In the genomic region with DNA sequence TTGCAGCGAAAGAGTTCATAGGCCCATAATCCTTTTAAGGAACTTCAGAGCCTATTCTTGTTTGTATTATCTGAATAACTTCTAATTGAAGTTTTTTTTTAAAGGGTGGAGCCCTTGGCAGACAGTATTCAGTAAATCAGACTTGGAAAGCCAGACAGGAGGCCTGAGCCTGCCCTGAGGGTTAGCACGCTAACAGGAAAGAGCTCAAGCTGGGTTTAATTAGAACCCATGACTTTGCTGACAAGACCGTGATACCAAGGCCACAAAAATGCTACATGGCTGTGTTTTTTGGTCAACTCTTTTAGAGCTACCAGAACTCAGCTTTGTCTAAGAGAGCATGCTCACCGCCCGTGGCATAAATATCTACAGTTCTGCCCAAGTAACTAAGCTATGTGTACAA, we compare ENCODE assay signal across 18 mouse cellular contexts.
DNase-seq lines count a peak whose midpoint lies in the region; ATAC-seq and TF ChIP-seq lines count a peak whose summit lies in the region.
"Had no signal": no experiment of that assay in that cellular context is flagged by ENCODE, and none has a peak within 500 bp of the region (broad histone marks: within the 10 kb centered on the region; RNA-seq: fewer than 3 reads in every experiment).

No protein-coding gene starts in this region.

- no peak for DNase-seq in heart, postnatal 36 days
- DNase-seq in liver, adult 2 months (ENCODE audit: extremely low read depth, low read depth, low spot score) = no peak
- no peak for DNase-seq in liver, postnatal 0 days
- DNase-seq in embryo, embryonic 10.5 days (ENCODE audit: low spot score) = peak; percentile 55
- peak; percentile 61 for DNase-seq in forelimb bud, embryonic 11.5 days (ENCODE audit: low read depth, low spot score)
- no peak for DNase-seq in c-Kit-positive CD71-positive TER-119-positive erythroid progenitor cells, embryonic 14.5 days (ENCODE audit: low spot score)
- DNase-seq: adrenal gland, postnatal 36 days; kidney, adult 8-10 months; lung, postnatal 4 days; right cerebral cortex, postnatal 25 days; thymus, postnatal 14 days had no signal

- TF ChIP-seq POLR2A in liver, adult 2 months (IDR thresholded peaks at IDR 0.05; ENCODE audit: extremely low read depth, insufficient read depth, low read length) = no peak

- H3K27ac ChIP-seq in heart, embryonic 11.5 days (ENCODE audit: low read depth, low read length) = 0 out of 2 replicates have a peak overlapping the region, but pooled peaks have one; percentile 35
- H3K27ac ChIP-seq in liver, adult 2 months (replicated peaks; ENCODE audit: insufficient read depth, low read depth, low read length) = peak overlapping the region; percentile 33; the same call in 1 of the 2 replicates
- H3K27ac ChIP-seq in liver, postnatal 0 days (ENCODE audit: low read depth) = no peak overlapping the region; the same call in 1 of the 2 replicates
- H3K27ac ChIP-seq: forebrain, embryonic 15.5 days; midbrain, embryonic 13.5 days had no signal

- intact Hi-C loops in heart, postnatal 36 days (cut with DNase I) = no loop called here

- H3K4me2 ChIP-seq in heart, embryonic 11.5 days = no peak overlapping the region
- no peak overlapping the region for H3K4me2 ChIP-seq in liver, postnatal 0 days (ENCODE audit: low read depth, low read length)
- H3K4me2 ChIP-seq: forebrain, embryonic 15.5 days; hindbrain, embryonic 15.5 days; liver, embryonic 11.5 days; midbrain, embryonic 13.5 days had no signal

- peaks cover 44% of the 10 kb centered on the region for H3K4me1 ChIP-seq in heart, embryonic 11.5 days (ENCODE audit: control insufficient read depth, insufficient read depth, low read length)
- H3K4me1 ChIP-seq in liver, adult 2 months (ENCODE audit: control insufficient read depth, insufficient read depth, low read length) = peaks cover 11% of the 10 kb centered on the region
- H3K4me1 ChIP-seq in liver, postnatal 0 days (ENCODE audit: insufficient read depth) = peaks cover 53% of the 10 kb centered on the region
- H3K4me1 ChIP-seq: forebrain, embryonic 15.5 days had no signal

- H3K79me2 ChIP-seq in liver, adult 2 months (ENCODE audit: control insufficient read depth, insufficient read depth, low read length) = 0 out of 2 replicates have a peak, but pooled peaks cover 5% of the 10 kb centered on the region

- no peaks in the 10 kb centered on the region for H3K9me3 ChIP-seq in heart, embryonic 11.5 days (replicated peaks; ENCODE audit: control insufficient read depth, low read length)
- no peaks in the 10 kb centered on the region for H3K9me3 ChIP-seq in liver, postnatal 0 days (ENCODE audit: low read length)
- H3K9me3 ChIP-seq: forebrain, embryonic 15.5 days; hindbrain, embryonic 15.5 days; midbrain, embryonic 13.5 days had no signal

- no peaks in the 10 kb centered on the region for H3K27me3 ChIP-seq in heart, embryonic 11.5 days (ENCODE audit: control insufficient read depth, insufficient read depth, low read length)
- no peaks in the 10 kb centered on the region for H3K27me3 ChIP-seq in liver, adult 2 months (ENCODE audit: control insufficient read depth, insufficient read depth, low read length)
- no peaks in the 10 kb centered on the region for H3K27me3 ChIP-seq in liver, postnatal 0 days (ENCODE audit: insufficient read depth, low read length)
- H3K27me3 ChIP-seq: forebrain, embryonic 15.5 days; hindbrain, embryonic 15.5 days; midbrain, embryonic 13.5 days had no signal

- peaks cover 3% of the 10 kb centered on the region for H3K36me3 ChIP-seq in heart, embryonic 11.5 days (ENCODE audit: control insufficient read depth, insufficient read depth, low read length)
- no peaks in the 10 kb centered on the region for H3K36me3 ChIP-seq in liver, adult 2 months (ENCODE audit: control insufficient read depth, insufficient read depth, low read length)
- 0 out of 2 replicates have a peak, but pooled peaks cover 2% of the 10 kb centered on the region for H3K36me3 ChIP-seq in liver, postnatal 0 days (replicated peaks; ENCODE audit: insufficient read depth, low read length)
- H3K36me3 ChIP-seq: forebrain, embryonic 15.5 days; hindbrain, embryonic 15.5 days; midbrain, embryonic 13.5 days had no signal

- H3K4me3 ChIP-seq in heart, embryonic 11.5 days (ENCODE audit: low read depth, low read length) = no peak overlapping the region
- H3K4me3 ChIP-seq in liver, adult 2 months (ENCODE audit: insufficient read depth, low read depth, low read length) = no peak overlapping the region
- H3K4me3 ChIP-seq in liver, postnatal 0 days (ENCODE audit: low read depth, low read length) = no peak overlapping the region
- H3K4me3 ChIP-seq: forebrain, embryonic 15.5 days; hindbrain, embryonic 15.5 days; midbrain, embryonic 13.5 days had no signal

- 77% methylated on average over 5 of the region's 5 CpGs for WGBS in heart, embryonic 11.5 days (ENCODE audit: insufficient replicate concordance)
- 76% methylated on average over 5 of the region's 5 CpGs for WGBS in liver, adult 2 months
- WGBS in liver, postnatal 0 days (ENCODE audit: insufficient replicate concordance) = 81% methylated on average over 5 of the region's 5 CpGs

- no peak for ATAC-seq in heart, embryonic 11.5 days (replicated peaks; ENCODE audit: insufficient number of reproducible peaks, low FRiP score, low TSS enrichment)
- ATAC-seq in liver, postnatal 0 days = no peak
- no peak for ATAC-seq in granulocyte monocyte progenitor cell, adult 5-6 weeks (replicated peaks; ENCODE audit: poor library complexity, severe bottlenecking)
- ATAC-seq: activated CD4-positive, CD25-positive, alpha-beta regulatory T cell, adult 4 months; forebrain, embryonic 15.5 days; midbrain, embryonic 13.5 days had no signal

- no peak for TF ChIP-seq CTCF in liver, adult 2 months (IDR thresholded peaks at IDR 0.05; ENCODE audit: low read depth, low read length)
- no peak for TF ChIP-seq CTCF in liver, postnatal 0 days (IDR thresholded peaks at IDR 0.05; ENCODE audit: low read depth)

- no peak overlapping the region for H3K9ac ChIP-seq in heart, embryonic 11.5 days (ENCODE audit: low read depth, low read length)
- H3K9ac ChIP-seq in liver, adult 2 months (ENCODE audit: low read depth, low read length) = no peak overlapping the region
- no peak overlapping the region for H3K9ac ChIP-seq in liver, postnatal 0 days (replicated peaks)
- H3K9ac ChIP-seq: forebrain, embryonic 15.5 days; hindbrain, embryonic 15.5 days; midbrain, embryonic 13.5 days had no signal

- no peak for TF ChIP-seq EP300 in liver, postnatal 0 days (IDR thresholded peaks at IDR 0.05; ENCODE audit: low read depth)

Comparison
In these comparisons a context has a peak if more than half of its experiments do, and no peak if none do; other contexts are left out.
1. DNase-seq: peak in embryo, embryonic 10.5 days (single experiment) and forelimb bud, embryonic 11.5 days (single experiment); none in heart, postnatal 36 days (0 of 2), liver, adult 2 months (single experiment), liver, postnatal 0 days (single experiment) and c-Kit-positive CD71-positive TER-119-positive erythroid progenitor cells, embryonic 14.5 days (single experiment).